Mouse (Mus musculus): ENCODE results near the gene St6galnac5. TPM values are rescaled to one million over a fixed set of nuclear protein-coding genes. Genes with fewer than 3 reads are reported as not detected.

Gene St6galnac5
- 1.6 TPM for polyA plus RNA-seq (2014; fragmentation: Illumina TruSeq; extraction: RNeasy Lipid Tissue Mini Kit (QIAGEN cat#74804); ENCODE audit: low read depth, low replicate concordance)

DNA sequence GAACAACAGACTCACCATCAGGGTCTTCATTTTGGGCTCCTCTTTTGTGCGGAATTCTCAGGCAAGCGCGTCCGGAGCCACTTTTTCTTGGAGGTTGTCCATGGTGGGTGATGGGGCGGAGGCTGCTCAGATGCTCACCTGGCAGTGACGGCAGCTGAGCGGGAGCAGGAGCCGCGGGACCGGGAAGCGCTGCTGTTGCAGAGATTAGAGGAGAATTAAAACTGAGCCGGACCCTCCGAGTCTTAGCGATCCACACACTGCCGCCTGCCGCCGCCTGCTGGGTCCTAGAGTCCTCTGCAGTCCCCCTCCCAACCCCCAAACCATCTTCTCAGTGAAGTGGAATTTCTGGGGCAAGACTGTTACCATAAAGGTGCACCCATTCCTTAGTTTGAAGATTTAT lies at the start of gene St6galnac5:
St6galnac5 (minus strand) TSS at position 259 of the 400 bp plus-strand sequence.

Data from sigmoid colon, adult 10 weeks (tissue).